Mouse (Mus musculus): ENCODE results near the gene Gm1113. TPM values are rescaled to one million over a fixed set of nuclear protein-coding genes. Genes with fewer than 3 reads are reported as not detected.

Gene Gm1113
- total and polyA plus RNA-seq, 2 experiments from 2014 or later, result not detected

DNA sequence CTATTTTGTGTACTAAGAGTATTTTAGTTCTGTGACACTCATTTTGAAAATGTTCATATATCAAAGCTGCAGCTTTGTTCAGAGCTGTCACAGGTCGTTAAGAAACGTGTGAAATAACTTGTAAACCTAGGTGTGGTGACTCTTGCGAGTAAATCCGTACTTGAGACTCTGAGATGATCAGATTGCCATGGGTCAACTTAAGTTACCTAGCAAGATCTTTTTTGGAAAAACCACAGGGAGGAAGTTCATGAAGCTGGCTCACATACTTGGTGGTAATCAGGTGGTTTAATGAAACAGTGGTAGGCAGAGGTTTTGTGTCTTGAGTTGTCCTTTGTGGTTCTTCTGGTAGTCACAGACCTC is 24.4 kb downstream of the Gm1113 start:
- Histone ChIP-seq H3K36me3 (ENCODE audit: insufficient read depth) (peaks cover 17% of the 10 kb centered on the region), H3K4me3 (ENCODE audit: low read depth, low read length) (no peak overlapping the region), H3K9ac (no peak overlapping the region), H3K4me1 (ENCODE audit: insufficient read depth) (no peaks in the 10 kb centered on the region), H3K27ac (ENCODE audit: low read depth, low read length) (no peak overlapping the region), H3K4me2 (ENCODE audit: low read depth) (no peak overlapping the region), H3K9me3 (ENCODE audit: low read length) (no peaks in the 10 kb centered on the region), H3K27me3 (ENCODE audit: insufficient read depth, low read length) (no peaks in the 10 kb centered on the region)
- no peak for DNase-seq
- WGBS, result 46% methylated on average over 4 of the region's 4 CpGs
- no peak for TF ChIP-seq CTCF (IDR thresholded peaks at IDR 0.05; ENCODE audit: low read depth)
- ATAC-seq, result no peak

DNA sequence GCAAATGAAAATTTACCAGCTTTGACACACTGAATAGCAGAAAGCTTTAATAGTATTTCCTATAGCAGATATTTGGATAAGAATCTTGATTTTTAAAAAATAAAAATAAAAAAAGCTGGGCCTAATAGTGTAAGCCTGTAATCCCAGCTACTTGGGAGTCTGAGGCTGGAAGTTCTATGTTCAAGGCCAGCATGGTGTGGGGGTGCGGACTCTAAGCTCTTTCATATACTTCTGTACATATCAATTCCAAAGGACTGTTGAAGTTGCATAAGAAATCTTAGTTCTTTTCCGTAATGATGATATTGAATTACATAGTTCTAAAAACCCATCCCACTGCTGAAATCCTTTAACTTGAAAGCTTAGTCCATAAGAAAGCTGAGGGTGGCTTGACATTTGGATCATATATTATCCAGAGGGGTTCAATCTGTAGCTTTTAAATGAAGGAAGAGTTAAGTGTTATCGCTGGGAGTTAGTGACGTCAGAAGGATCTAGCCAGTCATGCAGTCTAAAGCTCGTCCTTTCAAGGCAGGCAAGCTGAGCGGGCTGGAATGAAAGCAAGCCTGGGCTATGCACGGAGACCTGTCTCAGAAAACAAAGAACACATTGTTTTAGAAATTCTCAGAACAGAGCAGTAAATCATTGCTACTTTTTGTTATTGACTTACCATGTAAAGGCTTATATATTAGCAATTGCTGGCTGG is 24.9 kb downstream of the Gm1113 start:
- DNase-seq (no peak), ATAC-seq (peak; percentile 42; the same call in 1 of the 2 replicates)
- no peak overlapping the region for H3K9ac ChIP-seq
- no peak for TF ChIP-seq CTCF (IDR thresholded peaks at IDR 0.05; ENCODE audit: low read depth)
- H3K4me1 ChIP-seq (ENCODE audit: insufficient read depth), result no peaks in the 10 kb centered on the region
- 45% methylated on average over 7 of the region's 7 CpGs for whole genome bisulfite sequencing
- H3K4me3 ChIP-seq (ENCODE audit: low read depth, low read length), result no peak overlapping the region
- no peaks in the 10 kb centered on the region for H3K27me3 ChIP-seq (ENCODE audit: insufficient read depth, low read length)
- H3K9me3 ChIP-seq (ENCODE audit: low read length), result no peaks in the 10 kb centered on the region
- H3K36me3 ChIP-seq (ENCODE audit: insufficient read depth), result peaks cover 17% of the 10 kb centered on the region
- no peak overlapping the region for H3K27ac ChIP-seq (ENCODE audit: low read depth, low read length)
- no peak overlapping the region for H3K4me2 ChIP-seq (ENCODE audit: low read depth)

DNA sequence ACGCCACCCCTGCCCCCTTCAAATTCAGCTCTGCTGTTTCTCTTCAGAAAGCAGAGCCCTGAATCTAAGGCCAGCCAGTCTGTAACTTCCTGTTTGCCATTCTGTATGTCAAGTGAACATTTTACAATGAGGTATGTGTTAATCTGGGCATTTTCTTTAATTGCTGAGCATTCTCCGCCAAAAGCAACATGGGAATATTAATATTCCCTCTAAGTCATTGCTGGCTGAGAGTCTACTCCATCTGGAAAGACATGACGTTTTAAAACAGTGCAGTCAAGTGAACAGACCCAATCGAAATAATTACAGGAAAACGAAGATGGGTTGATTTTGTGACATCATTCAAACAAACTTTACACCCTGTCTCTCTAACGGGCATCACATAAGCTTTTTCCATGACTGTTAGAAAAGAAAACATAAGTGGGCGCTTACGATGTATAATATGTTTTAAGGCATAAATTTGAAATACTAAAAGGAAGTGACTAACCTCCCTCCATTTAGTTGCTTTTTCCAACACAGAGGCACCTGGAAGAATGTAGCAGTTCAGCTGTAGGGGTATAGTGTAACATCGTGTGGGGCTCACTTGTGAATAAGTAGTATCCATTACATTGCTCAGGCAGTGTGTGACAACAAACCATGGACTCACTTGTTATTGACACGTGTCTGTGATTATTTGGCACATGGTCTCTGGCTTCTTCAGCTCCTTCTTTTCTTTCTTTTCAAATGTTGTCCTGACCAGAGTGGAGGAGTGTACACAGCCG is 26.8 kb downstream of the Gm1113 start:
- ATAC-seq, result 0 out of 2 replicates have a peak, but pooled peaks have one; percentile 10
- peaks cover 25% of the 10 kb centered on the region; the same call in 1 of the 2 replicates for H3K36me3 ChIP-seq (ENCODE audit: insufficient read depth)

GRCm38 (mm10) chr9:35488496-35488895 is 29.6 kb downstream of the Gm1113 start:
- no peak for TF ChIP-seq CTCF (IDR thresholded peaks at IDR 0.05; ENCODE audit: low read depth)
- H3K36me3 ChIP-seq (ENCODE audit: insufficient read depth), result peaks cover 34% of the 10 kb centered on the region
- H3K9me3 ChIP-seq (ENCODE audit: low read length), result no peaks in the 10 kb centered on the region
- ATAC-seq, result no peak
- no peak overlapping the region for H3K27ac ChIP-seq (ENCODE audit: low read depth, low read length)
- H3K4me1 ChIP-seq (ENCODE audit: insufficient read depth), result no peaks in the 10 kb centered on the region
- no peaks in the 10 kb centered on the region for H3K27me3 ChIP-seq (ENCODE audit: insufficient read depth, low read length)
- H3K4me2 ChIP-seq (ENCODE audit: low read depth), result no peak overlapping the region
- no peak overlapping the region for H3K4me3 ChIP-seq (ENCODE audit: low read depth, low read length)
- no peak for DNase-seq
- 80% methylated on average over 4 of the region's 4 CpGs for WGBS
- H3K9ac ChIP-seq, result no peak overlapping the region

More for the DNA sequence above, 26.8 kb downstream of the Gm1113 start:
- Histone ChIP-seq H3K4me2 (ENCODE audit: low read depth) (no peak overlapping the region), H3K9me3 (ENCODE audit: low read length) (no peaks in the 10 kb centered on the region), H3K4me3 (ENCODE audit: low read depth, low read length) (no peak overlapping the region), H3K27me3 (ENCODE audit: insufficient read depth, low read length) (no peaks in the 10 kb centered on the region), H3K9ac (no peak overlapping the region), H3K4me1 (ENCODE audit: insufficient read depth) (no peaks in the 10 kb centered on the region), H3K27ac (ENCODE audit: low read depth, low read length) (no peak overlapping the region)
- WGBS, result 54% methylated on average over 11 of the region's 11 CpGs
- no peak for TF ChIP-seq CTCF (IDR thresholded peaks at IDR 0.05; ENCODE audit: low read depth)
- no peak for DNase-seq

DNA sequence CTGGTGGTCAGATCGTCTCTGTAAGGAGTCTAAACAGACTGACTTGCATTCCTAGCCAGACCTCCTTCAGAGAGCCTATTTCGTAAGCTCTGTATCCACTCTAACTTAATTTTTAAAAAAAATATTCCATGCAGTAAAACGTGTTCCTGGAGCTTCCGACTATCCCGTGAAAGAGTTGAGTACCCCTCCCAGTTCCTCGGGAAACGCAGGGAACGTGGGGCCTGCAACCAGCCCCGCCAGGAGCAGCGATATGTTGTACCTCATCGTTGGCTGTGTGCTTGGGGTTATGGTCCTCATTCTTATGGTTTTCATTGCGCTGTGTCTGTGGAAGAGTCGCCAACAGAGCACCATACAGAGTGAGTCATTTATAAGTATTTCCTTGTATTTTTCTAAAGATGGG is 31.5 kb downstream of the Gm1113 start:
- ATAC-seq (no peak), DNase-seq (no peak)
- peaks cover 31% of the 10 kb centered on the region for H3K36me3 ChIP-seq (ENCODE audit: insufficient read depth)
- no peak overlapping the region for H3K27ac ChIP-seq (ENCODE audit: low read depth, low read length)
- WGBS, result 85% methylated on average over 13 of the region's 13 CpGs
- no peak overlapping the region for H3K4me2 ChIP-seq (ENCODE audit: low read depth)
- H3K9me3 ChIP-seq (ENCODE audit: low read length), result no peaks in the 10 kb centered on the region
- H3K9ac ChIP-seq, result no peak overlapping the region
- no peaks in the 10 kb centered on the region for H3K27me3 ChIP-seq (ENCODE audit: insufficient read depth, low read length)
- TF ChIP-seq CTCF (IDR thresholded peaks at IDR 0.05; ENCODE audit: low read depth), result no peak
- H3K4me3 ChIP-seq (ENCODE audit: low read depth, low read length), result no peak overlapping the region
- H3K4me1 ChIP-seq (ENCODE audit: insufficient read depth), result 0 out of 2 replicates have a peak, but pooled peaks cover 3% of the 10 kb centered on the region

GRCm38 (mm10) chr9:35483949-35484348 is 34.1 kb downstream of the Gm1113 start:
- Histone ChIP-seq H3K27ac (ENCODE audit: low read depth, low read length) (no peak overlapping the region), H3K4me3 (ENCODE audit: low read depth, low read length) (no peak overlapping the region), H3K9ac (no peak overlapping the region), H3K4me1 (ENCODE audit: insufficient read depth) (0 out of 2 replicates have a peak, but pooled peaks cover 3% of the 10 kb centered on the region), H3K9me3 (ENCODE audit: low read length) (no peaks in the 10 kb centered on the region), H3K4me2 (ENCODE audit: low read depth) (no peak overlapping the region), H3K36me3 (ENCODE audit: insufficient read depth) (peaks cover 24% of the 10 kb centered on the region), H3K27me3 (ENCODE audit: insufficient read depth, low read length) (no peaks in the 10 kb centered on the region)
- no peak for ATAC-seq
- no peak for DNase-seq
- whole genome bisulfite sequencing, result 90% methylated on average over 3 of the region's 3 CpGs
- no peak for TF ChIP-seq CTCF (IDR thresholded peaks at IDR 0.05; ENCODE audit: low read depth)

Measured in forebrain, postnatal 0 days (tissue).